Mouse (Mus musculus) kidney, postnatal 25 days (tissue): ENCODE measurements around the gene Rnf145.
A peak's percentile ranks its signal among the peaks of the same experiment; 100 is the strongest.
"Not testable (repeated sequence)": the region's sequence is repeated elsewhere in the genome, so short reads cannot be mapped to it uniquely, and the experiment has no call there.

ENCODE experiments used
- DNase-seq, 2 experiments: peaks; one replicate each; pipeline ENCODE4 v3.0.0; 2021; ENCODE audit warnings: mixed read lengths in 2 of 2

The Rnf145 gene

DNA sequence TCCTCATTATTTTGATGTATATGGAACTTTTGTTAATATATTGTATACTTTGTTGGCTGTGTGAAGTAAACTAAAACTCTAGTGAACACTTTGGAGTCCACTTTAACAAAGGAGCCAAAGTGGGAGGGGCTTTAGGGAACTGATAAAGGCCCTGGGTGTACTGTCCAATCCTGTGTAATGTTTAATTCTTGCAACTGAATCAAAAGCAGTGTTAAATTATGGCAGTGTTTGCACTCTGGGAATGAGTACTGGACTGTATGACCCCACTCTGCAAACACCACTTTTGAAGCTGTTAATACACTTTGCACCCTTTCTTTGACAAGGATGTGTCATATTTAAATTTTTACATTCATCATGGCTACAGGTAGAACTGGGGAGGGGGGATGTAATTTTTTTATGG is 46.2 kb downstream of the Rnf145 start:
- no peak for DNase-seq

DNA sequence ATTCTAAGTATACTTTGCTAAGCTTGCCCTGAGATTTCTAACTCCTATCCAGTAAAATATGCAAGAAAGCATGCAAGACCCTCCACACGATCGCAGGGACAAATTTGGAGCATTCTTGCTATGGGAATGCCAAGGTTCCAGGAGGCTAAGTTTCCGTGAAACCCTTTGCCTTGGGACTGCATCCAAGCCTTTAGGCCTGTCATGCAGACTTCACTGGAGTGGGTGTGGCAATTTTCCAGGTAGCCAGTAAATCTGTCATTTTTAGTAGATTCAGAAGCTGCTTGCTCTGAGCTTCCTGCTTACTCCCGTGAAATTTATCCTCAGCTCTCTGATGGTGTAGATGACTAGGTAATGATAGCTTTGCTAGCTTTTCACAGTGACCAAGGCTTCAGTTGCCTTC is 51.6 kb downstream of the Rnf145 start:
- DNase-seq, result not testable (repeated sequence)

DNA sequence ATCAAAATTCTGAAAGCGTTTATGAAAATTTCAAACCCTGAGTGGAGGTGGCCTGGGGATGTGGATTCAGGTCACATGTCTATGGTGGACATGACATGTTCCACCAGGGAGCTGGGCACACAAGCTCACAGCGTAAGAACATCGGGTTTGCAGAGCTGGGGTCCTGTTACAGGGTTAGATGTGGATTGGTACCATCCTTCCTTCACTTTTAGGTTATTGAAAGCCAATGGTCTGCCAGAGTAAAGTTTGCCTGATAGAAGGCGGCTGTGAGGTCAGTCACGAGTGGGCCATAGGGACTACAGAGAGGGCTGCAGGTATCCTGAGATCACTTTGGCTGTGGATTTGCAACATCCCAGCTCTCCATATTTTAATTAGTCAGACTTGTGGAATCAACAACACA is 54.0 kb downstream of the Rnf145 start:
- no peak for DNase-seq

DNA sequence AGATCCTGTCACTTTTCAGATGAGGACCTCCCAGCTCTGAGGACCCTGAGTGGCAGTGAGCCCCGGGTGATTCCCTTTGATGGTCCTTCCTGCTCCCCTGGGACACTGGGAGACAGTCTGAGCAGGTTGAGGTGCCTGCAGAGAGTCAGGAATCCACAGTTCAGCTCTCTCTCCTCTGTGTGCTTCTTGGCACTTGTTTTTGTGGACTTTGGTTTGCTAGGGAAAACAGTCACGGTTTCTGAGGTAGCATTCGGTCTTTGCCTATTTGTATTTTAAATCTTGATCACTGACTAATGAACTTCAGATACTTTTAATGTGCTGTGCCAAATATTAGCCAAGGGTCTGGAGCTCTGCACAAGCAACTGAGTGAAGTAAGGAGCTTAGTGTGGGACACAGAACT is 54.6 kb downstream of the Rnf145 start:
- DNase-seq, result peak in 1 of 2 experiments; percentile 31

DNA sequence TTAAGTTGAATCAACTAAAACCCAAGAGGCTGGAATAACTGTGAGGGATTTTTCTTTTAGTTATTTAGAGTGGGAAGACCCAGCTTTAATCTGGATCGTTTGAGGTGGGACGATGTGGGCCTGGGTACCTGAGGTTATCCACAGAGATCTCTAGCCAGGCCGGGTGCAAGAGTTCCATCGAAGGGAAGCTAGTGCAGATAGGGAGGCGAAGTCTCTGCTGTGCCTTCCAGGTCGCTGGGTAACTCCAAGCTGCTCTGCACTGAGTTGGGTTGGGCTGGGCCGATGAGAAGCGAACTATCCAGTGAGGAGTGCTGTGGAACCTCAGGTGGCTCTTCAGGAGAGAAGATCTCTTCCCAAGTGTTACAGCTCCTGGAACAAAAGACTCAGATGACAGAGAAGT is 55.6 kb downstream of the Rnf145 start:
- DNase-seq, result no peak

DNA sequence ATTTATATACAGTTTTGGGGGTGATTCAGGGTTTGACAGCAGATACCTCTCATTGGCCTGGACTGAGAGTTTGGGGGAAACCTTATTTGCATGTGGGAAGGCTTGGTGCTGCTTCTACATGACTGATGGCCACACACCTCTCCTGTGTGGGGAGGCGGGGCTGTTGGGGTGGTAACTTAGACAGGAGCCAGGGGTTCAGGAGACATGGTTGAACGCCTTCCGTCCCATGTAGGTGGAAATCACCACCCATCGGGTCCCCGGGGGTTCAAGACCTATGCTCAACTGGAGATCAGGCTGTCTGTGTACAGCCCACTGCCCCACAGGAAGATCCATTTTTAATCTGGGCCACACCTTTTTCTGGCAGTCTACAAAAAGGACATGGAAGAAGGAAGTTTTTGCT is 56.1 kb downstream of the Rnf145 start:
- DNase-seq, result no peak

DNA sequence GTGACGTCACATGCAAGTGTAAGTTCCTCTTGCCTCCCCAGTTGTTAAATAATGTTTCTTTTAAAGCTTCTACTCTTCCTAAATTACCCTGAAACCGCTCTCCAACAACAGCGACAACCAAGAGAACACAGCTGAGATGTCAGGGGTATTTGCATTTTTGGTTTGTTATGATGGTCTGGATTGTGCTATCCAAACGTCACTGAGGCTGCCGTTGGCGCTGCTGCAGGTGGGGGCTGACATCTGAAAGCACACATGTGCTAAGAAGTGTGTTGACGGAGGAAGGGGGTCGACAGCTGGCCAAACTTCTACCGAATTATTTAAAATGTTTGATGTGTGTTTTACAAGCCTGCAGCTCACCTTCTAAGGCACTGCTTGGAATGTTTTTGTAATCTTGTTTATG is 59.1 kb downstream of the Rnf145 start:
- no peak for DNase-seq

DNA sequence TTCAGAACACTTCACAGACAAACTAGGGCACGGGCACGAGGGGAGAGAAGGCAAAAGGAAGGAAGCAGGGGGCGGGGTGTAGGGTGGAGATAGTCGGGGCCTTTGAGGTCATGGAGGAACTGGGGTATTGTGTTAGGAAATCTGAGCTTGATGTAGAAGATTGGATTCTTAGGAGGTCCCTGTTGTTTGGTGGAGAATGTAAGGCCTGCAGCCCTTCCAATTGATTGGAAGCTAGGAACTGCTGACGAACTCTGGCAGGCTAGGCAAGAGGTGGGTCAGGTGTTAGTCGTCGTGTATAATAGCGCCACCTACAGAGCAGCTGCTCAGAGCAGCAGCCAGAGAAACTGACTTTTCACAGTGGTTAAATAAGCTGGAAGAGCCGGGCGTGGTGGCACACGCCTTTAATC is 62.5 kb downstream of the Rnf145 start:
- peak; percentile 75 to 76 for DNase-seq

DNA sequence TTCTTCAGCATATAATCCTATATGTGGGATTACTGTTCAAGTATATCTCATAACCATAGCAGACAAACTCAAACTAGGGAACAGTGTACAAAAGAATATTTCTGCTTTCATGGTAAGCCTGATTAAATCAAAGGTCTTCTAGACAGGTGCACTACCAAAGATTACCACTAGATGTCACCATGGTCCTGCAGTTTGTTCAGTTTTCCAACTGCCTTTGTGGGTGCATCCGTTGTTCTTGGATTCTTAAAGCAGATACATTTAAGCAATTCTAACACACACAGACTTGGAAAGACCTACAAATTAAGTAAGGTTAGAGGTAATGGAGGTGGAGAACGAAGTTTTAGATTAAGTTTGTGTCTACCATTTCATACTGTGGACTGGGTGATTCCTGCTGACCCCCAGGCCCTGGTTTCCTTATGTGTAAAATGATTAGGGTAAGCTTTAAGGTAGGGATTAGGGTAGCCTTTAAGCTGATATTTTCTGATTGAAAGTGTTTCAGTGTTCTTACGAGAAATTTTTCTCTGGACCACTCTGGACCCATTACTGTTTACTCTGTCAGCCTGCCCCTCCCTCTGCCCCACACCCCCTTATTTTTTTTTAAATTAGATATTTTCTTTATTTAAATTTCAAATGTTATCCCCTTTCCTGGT is 67.4 kb downstream of the Rnf145 start:
- DNase-seq, result peak in 1 of 2 experiments; percentile 81

DNA sequence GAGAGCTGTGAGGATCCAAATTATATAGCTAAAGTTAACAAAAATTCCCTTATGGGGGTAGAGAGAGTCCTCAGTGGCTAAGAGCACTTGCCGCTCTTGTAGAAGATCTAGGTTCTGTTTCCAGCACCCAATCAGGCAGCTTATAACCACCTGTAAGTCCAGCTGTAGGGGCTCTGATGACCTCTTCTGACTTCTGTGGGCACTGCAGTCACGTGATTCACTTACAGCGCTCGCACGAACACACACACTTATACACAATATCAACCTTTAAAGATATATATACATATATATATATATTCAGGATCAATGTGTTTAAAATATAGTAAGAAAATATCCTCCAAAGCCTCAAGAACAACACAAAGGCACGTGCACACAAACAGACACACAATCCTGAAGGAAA is 74.3 kb downstream of the Rnf145 start:
- DNase-seq, result no peak

DNA sequence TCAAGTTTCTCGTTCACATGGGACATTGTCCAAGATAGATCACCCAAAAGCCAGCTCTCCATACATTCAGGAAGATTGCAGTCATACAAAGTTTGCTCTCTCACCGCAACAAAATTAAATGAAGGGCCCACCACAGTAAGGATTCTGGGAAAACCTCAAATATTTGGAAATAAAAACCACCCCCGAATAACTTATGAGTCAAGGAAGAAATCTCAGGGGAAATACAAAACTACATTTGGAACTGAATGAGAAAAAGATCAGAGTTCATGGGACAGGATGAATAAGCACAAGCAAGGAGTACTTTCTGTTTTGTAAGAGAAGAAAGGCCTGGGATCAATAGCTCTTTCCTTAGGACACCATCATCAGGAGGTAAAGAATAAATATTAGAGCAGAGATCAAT is 76.0 kb downstream of the Rnf145 start:
- DNase-seq, result no peak

DNA sequence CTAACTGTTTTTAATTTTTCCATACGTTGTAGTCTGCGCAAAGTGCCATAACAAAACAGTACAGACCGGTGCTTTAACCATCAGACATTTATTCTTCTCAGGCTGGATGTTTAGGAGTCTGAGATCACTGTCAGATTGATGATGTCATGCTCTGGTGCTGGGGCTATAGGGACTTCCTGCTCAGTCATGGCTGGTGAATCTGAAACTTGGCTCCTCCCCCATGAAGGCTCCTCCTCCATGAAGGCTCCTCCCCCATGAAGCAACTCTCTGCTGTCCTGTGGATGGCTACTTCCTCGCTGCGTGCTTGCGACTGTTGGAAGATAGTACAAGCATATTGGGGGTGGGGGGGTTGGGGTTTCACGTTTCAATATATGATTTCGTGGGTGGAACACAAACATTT is 88.1 kb downstream of the Rnf145 start:
- DNase-seq, result no peak

DNA sequence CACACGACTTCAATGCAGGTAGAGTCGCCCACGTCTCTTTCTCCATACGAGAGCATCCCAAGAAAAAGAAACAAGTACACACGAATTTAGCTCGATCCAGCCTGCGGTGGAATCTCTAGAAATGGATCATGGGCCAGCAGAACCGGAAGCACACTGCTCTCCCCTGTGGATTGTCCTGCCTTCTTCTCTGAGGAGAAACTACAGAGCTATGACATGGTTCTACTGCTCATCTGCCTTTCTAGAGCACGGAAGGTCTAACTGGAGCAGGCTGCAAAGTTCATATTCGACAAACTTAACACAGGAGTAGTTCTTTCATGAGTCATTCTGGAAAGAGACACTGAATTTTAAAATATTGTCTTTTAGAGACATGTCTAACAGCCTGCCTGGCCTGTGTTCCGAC is 89.9 kb downstream of the Rnf145 start:
- DNase-seq, result no peak

DNA sequence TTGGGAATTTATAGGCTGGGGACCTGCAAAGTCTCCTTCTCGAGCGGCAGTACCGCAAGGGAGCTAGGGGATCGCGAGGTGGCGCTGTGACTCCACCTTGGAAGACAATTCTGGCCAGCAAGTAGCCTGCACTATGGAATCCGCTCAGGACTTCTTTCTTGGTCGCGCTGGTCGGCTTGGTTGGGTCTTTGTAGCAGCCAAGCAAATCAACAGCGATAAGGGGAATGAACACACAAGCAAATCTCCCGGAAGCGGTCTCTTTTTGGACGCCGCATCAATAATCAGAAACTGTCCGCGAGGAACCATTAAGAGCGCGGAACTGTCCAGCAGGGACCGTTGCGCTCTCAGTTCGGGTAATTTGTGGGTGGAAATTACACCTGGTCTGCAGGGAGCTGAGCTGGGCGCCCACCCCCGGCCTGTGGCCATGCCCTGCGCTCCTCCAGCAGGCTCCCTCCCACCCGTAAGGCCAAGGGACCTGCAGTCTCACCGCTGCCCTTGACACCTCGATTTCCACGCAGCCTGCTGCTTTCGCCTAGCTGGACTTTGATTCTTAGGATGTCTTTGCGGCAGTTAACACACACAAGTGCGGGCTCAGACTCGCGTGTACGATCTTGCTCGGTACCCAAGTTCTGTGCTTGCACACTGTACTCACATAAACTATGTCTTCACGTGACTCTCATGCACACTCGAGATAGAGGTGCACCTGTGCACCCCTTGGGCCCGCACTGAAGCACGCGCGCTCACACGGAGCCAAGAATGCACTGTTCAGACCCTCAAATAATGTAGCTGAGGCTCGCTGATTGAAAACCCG is 92.4 kb downstream of the Rnf145 start:
- peak; percentile 90 to 93 for DNase-seq

DNA sequence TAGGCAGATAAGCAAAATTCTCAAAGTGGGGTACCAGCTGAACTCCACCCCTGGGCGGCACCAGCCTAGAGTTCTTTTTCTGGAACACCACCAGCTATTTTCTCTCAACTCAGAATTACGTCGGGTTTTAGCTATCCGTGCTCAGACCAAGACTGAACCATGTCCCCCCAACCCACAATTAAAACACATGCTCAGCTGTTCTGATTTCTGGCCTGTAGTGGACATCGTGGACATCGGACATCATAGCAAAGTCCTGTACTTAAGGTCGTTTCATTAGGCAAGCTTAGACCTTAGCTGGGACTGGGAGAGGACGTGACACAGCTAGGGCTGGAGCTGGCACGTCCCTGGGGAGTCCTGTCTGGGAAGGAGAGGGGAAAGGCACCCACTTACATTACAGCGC is 93.4 kb downstream of the Rnf145 start:
- no peak for DNase-seq

DNA sequence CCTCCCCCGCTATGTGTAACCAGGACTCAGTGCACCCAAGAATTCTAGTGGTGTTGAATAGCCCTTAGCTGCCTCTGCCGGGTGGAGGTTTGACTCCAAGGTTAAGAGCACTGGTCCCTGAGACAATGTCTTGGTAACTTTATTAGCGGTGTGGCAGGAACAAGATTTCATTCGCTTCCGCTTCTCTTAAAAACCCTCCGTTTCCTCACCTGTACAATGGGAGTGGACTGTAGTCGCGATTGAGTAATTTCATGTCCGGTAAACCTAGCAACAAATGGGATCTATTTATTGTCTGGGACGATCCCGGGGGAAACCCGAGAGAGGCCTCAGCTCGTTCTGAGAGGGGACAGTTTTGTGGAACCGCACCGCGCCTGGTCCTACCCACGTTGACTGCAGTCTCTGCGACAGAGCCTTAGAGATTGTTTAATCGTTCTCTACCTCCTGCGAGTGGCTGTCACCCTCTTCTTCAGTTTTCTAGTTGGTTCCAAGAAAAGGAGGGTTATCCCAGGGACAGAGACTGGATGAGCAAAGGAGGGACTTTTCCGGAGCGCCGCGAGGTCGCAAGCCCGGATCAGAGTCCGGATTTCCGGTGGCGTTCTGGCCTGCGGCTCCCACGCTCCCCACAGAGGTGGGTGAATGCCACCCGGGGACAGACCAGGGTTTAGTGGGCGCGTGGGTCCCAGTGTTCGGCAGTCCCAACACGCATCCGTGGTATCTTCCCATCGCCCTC is 94.1 kb downstream of the Rnf145 start:
- DNase-seq, result peak; percentile 52 to 62

DNA sequence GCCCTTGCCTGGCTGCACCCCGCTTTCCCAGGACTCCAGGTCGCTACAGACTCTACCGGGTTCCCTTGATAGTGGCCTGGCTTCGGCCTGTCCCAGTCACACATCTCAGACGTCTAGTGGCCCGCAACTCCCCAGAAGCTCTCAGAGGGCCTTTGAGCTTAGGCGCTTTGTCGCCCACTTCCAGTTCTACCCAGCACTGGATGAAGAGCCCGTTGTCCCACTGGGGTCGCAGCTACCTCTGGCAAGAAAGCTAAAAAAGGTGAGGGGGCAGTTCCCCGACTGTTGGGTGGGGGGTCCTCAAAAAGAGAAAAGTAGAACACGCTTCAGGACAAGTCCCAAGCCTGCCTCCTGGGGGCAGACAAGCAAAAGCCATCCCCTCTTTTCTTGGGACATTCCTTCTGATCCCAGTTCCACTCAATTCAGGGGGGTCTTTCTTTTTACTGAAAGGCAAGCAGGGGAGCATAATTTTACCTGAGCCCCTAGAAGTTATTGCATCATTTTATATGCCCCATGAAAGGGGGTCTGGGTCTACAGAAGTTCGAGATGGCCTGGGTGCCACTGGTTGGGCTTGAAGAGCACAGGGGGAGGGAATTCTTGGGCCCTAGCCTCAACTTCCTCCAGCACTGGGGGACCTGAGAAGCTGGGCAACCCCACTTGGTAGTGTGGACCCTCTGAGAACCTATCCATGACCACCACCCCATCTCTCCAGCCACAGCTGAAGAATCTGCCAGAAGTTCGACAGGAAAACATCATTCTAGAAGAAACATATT is 94.8 kb downstream of the Rnf145 start:
- DNase-seq, result peak; percentile 8 to 38
